Comparison of ENCODE assay signal across 24 mouse cellular contexts in genomic region chr7:140946311-140946710, GRCm38 (mm10). TPM values are rescaled to one million over a fixed set of nuclear protein-coding genes. Genes with fewer than 3 reads are reported as not detected.
DNase-seq lines count a peak whose midpoint lies in the region; ATAC-seq and TF ChIP-seq lines count a peak whose summit lies in the region.
"Had no signal": no experiment of that assay in that cellular context is flagged by ENCODE, and none has a peak within 500 bp of the region (broad histone marks: within the 10 kb centered on the region; RNA-seq: fewer than 3 reads in every experiment).

No protein-coding gene starts in this region.

- H3K79me2 ChIP-seq in heart, adult 2 months (replicated peaks; ENCODE audit: control insufficient read depth, insufficient read depth, low read length), result 0 out of 2 replicates have a peak, but pooled peaks cover 2% of the 10 kb centered on the region

- H3K4me1 ChIP-seq in heart, adult 2 months (ENCODE audit: control insufficient read depth, insufficient read depth, low read length), result peaks cover 46% of the 10 kb centered on the region
- H3K4me1 ChIP-seq in kidney, postnatal 0 days (replicated peaks; ENCODE audit: insufficient read depth, low read length), result peaks cover 12% of the 10 kb centered on the region
- peaks cover 28% of the 10 kb centered on the region for H3K4me1 ChIP-seq in kidney, embryonic 15.5 days
- H3K4me1 ChIP-seq in brown adipose tissue, adult 24 weeks (ENCODE audit: control insufficient read depth, insufficient read depth, insufficient read length, low read length), result peaks cover 40% of the 10 kb centered on the region
- peaks cover 6% of the 10 kb centered on the region for H3K4me1 ChIP-seq in liver, embryonic 16.5 days (ENCODE audit: control insufficient read depth, low read depth, low read length)
- no peaks in the 10 kb centered on the region for H3K4me1 ChIP-seq in midbrain, embryonic 16.5 days (ENCODE audit: control insufficient read depth, insufficient read depth, low read length)

- H3K4me2 ChIP-seq in kidney, postnatal 0 days (ENCODE audit: low read length), result no peak overlapping the region
- no peak overlapping the region for H3K4me2 ChIP-seq in kidney, embryonic 15.5 days
- no peak overlapping the region for H3K4me2 ChIP-seq in liver, embryonic 16.5 days (ENCODE audit: low read depth, low read length)
- no peak overlapping the region for H3K4me2 ChIP-seq in midbrain, embryonic 16.5 days (ENCODE audit: low read length)
- H3K4me2 ChIP-seq: liver, embryonic 13.5 days; neural tube, embryonic 13.5 days had no signal

- H3K9me3 ChIP-seq in kidney, postnatal 0 days (replicated peaks; ENCODE audit: low read length), result no peaks in the 10 kb centered on the region
- H3K9me3 ChIP-seq in kidney, embryonic 15.5 days (replicated peaks), result no peaks in the 10 kb centered on the region
- H3K9me3 ChIP-seq in liver, embryonic 16.5 days (replicated peaks; ENCODE audit: control insufficient read depth, low read length), result no peaks in the 10 kb centered on the region
- H3K9me3 ChIP-seq in midbrain, embryonic 16.5 days (replicated peaks; ENCODE audit: control insufficient read depth, low read length, poor library complexity, severe bottlenecking), result no peaks in the 10 kb centered on the region
- H3K9me3 ChIP-seq: hindbrain, embryonic 10.5 days; liver, embryonic 13.5 days; midbrain, embryonic 10.5 days; neural tube, embryonic 13.5 days had no signal

- H3K4me3 ChIP-seq in heart, adult 2 months, result no peak overlapping the region
- H3K4me3 ChIP-seq in kidney, postnatal 0 days (replicated peaks; ENCODE audit: low read depth, low read length), result no peak overlapping the region
- H3K4me3 ChIP-seq in kidney, embryonic 15.5 days (replicated peaks), result no peak overlapping the region
- no peak overlapping the region for H3K4me3 ChIP-seq in brown adipose tissue, adult 24 weeks (ENCODE audit: insufficient read depth, low read depth, low read length)
- H3K4me3 ChIP-seq in liver, embryonic 16.5 days (ENCODE audit: low read depth, low read length), result no peak overlapping the region
- H3K4me3 ChIP-seq in midbrain, embryonic 16.5 days (ENCODE audit: low read depth, low read length), result no peak overlapping the region
- H3K4me3 ChIP-seq: hindbrain, embryonic 10.5 days; liver, embryonic 13.5 days; midbrain, embryonic 10.5 days; neural tube, embryonic 13.5 days had no signal

- no peaks in the 10 kb centered on the region; the same call in 1 of the 2 replicates for H3K36me3 ChIP-seq in heart, adult 2 months (ENCODE audit: control insufficient read depth, insufficient read depth, low read length)
- H3K36me3 ChIP-seq in kidney, postnatal 0 days (ENCODE audit: insufficient read depth, low read length), result 0 out of 2 replicates have a peak, but pooled peaks cover 21% of the 10 kb centered on the region
- H3K36me3 ChIP-seq in kidney, embryonic 15.5 days, result peaks cover 55% of the 10 kb centered on the region
- H3K36me3 ChIP-seq in liver, embryonic 16.5 days (ENCODE audit: control insufficient read depth, insufficient read depth), result no peaks in the 10 kb centered on the region
- no peaks in the 10 kb centered on the region for H3K36me3 ChIP-seq in midbrain, embryonic 16.5 days (ENCODE audit: control insufficient read depth, insufficient read depth, low read length)
- H3K36me3 ChIP-seq: neural tube, embryonic 13.5 days had no signal

- no peak for TF ChIP-seq CTCF in heart, adult 2 months (IDR thresholded peaks at IDR 0.05)
- TF ChIP-seq CTCF in kidney, postnatal 0 days (IDR thresholded peaks at IDR 0.05; ENCODE audit: low read depth), result no peak

- no peaks in the 10 kb centered on the region for H3K27me3 ChIP-seq in heart, adult 2 months (ENCODE audit: control insufficient read depth, insufficient read depth, low read length)
- H3K27me3 ChIP-seq in kidney, postnatal 0 days (ENCODE audit: insufficient read depth, low read length), result no peaks in the 10 kb centered on the region
- no peaks in the 10 kb centered on the region for H3K27me3 ChIP-seq in kidney, embryonic 15.5 days
- H3K27me3 ChIP-seq in liver, embryonic 16.5 days (ENCODE audit: control insufficient read depth, insufficient read depth, low read depth, low read length), result no peaks in the 10 kb centered on the region
- H3K27me3 ChIP-seq in midbrain, embryonic 16.5 days (ENCODE audit: control insufficient read depth, insufficient read depth, low read depth, low read length), result no peaks in the 10 kb centered on the region
- H3K27me3 ChIP-seq: liver, embryonic 13.5 days; Patski had no signal

- DNase-seq in heart, adult 2 months, result peak in 1 of 2 experiments; percentile 26
- DNase-seq in heart, adult 9 months (ENCODE audit: low spot score in 2 of 2), result no peak
- no peak for DNase-seq in kidney, postnatal 0 days (ENCODE audit: low spot score)
- DNase-seq: B cell, adult 2 months; cerebellum, adult 9-10 months; gastrocnemius, postnatal 10 days; liver, embryonic 13.5 days; right cerebral cortex, postnatal 14 days; thymus, postnatal 4 days had no signal

- no peak for TF ChIP-seq POLR2A in heart, adult 2 months (IDR thresholded peaks at IDR 0.05; ENCODE audit: insufficient read depth, low read depth, low read length)

- TF ChIP-seq EP300 in heart, adult 2 months (IDR thresholded peaks at IDR 0.05; ENCODE audit: insufficient read depth, low read depth, low read length), result no peak

- H3K27ac ChIP-seq in heart, adult 2 months, result peak overlapping the region; percentile 73
- H3K27ac ChIP-seq in kidney, postnatal 0 days, result peak overlapping the region; percentile 47; the same call in 1 of the 2 replicates
- H3K27ac ChIP-seq in kidney, embryonic 15.5 days, result no peak overlapping the region
- peak overlapping the region; percentile 56 for H3K27ac ChIP-seq in brown adipose tissue, adult 24 weeks (replicated peaks; ENCODE audit: low read depth, low read length)
- 0 out of 2 replicates have a peak overlapping the region, but pooled peaks have one; percentile 5 for H3K27ac ChIP-seq in liver, embryonic 16.5 days (ENCODE audit: low read length)
- H3K27ac ChIP-seq in midbrain, embryonic 16.5 days (ENCODE audit: low read length), result no peak overlapping the region
- H3K27ac ChIP-seq: hindbrain, embryonic 10.5 days; liver, embryonic 13.5 days; midbrain, embryonic 10.5 days; neural tube, embryonic 13.5 days had no signal

- WGBS in heart, adult 2 months, result 84% methylated on average over 10 of the region's 10 CpGs
- 92% methylated on average over 10 of the region's 10 CpGs for WGBS in kidney, postnatal 0 days
- WGBS in kidney, embryonic 15.5 days, result 91% methylated on average over 10 of the region's 10 CpGs
- WGBS in liver, embryonic 16.5 days (ENCODE audit: insufficient replicate concordance), result 71% methylated on average over 10 of the region's 10 CpGs
- 95% methylated on average over 10 of the region's 10 CpGs for WGBS in midbrain, embryonic 16.5 days

- ATAC-seq in kidney, postnatal 0 days (replicated peaks; ENCODE audit: low FRiP score, low read depth), result no peak
- ATAC-seq in kidney, embryonic 15.5 days (replicated peaks; ENCODE audit: low FRiP score), result no peak
- no peak for ATAC-seq in liver, embryonic 16.5 days (ENCODE audit: low read depth)
- no peak for ATAC-seq in midbrain, embryonic 16.5 days
- ATAC-seq: Patski had no signal

- no peak overlapping the region for H3K9ac ChIP-seq in heart, adult 2 months (ENCODE audit: low read depth, low read length)
- no peak overlapping the region for H3K9ac ChIP-seq in kidney, postnatal 0 days (ENCODE audit: low read depth, low read length)
- H3K9ac ChIP-seq in kidney, embryonic 15.5 days, result no peak overlapping the region
- no peak overlapping the region for H3K9ac ChIP-seq in liver, embryonic 16.5 days (ENCODE audit: low read depth, low read length)
- H3K9ac ChIP-seq in midbrain, embryonic 16.5 days (ENCODE audit: low read depth, low read length), result no peak overlapping the region
- H3K9ac ChIP-seq: neural tube, embryonic 13.5 days had no signal

- intact Hi-C loops in heart, adult 2 months (cut with DNase I), result no loop called here

RNA-seq across cellular contexts. Expression of gene Ifitm5, which starts 3.8 kb away (rescaled TPM):
- total RNA-seq in heart, adult 2 months (2021), result under 1 TPM; 0.32 to 0.34 TPM
- polyA plus RNA-seq in heart, adult 2 months (2012; rRNA removed), result 1.1 and 2.0 TPM in 2 replicates
- 1.5 and 2.2 TPM in 2 replicates for polyA plus RNA-seq in kidney, postnatal 0 days (2015; fragmentation: Nextera tagmentation; extraction: Ambion mirVana)
- polyA plus RNA-seq in kidney, embryonic 15.5 days (2015; fragmentation: Nextera tagmentation; extraction: Ambion mirVana), result 4.3 and 21.7 TPM in 2 replicates
- not detected in 2 replicates for polyA plus RNA-seq in brown adipose tissue, adult 24 weeks (2012; ENCODE audit: insufficient read depth, insufficient read length, missing spikeins)
- 0.26 and 0.44 TPM in 2 replicates for polyA plus RNA-seq in liver, embryonic 16.5 days (2015; fragmentation: Nextera tagmentation; extraction: Ambion mirVana)
- polyA plus RNA-seq in midbrain, embryonic 16.5 days (2015; fragmentation: Nextera tagmentation; extraction: Ambion mirVana), result 0.29 and 1.3 TPM in 2 replicates
- total RNA-seq: layer of hippocampus, adult 18-20 months; left cerebral cortex, postnatal 36 days; monocyte, adult 5-6 weeks had no signal
- polyA plus RNA-seq: activated CD4-positive, CD25-positive, alpha-beta regulatory T cell, adult 4 months; cortical plate, adult 2 months had no signal

RNA-seq across cellular contexts. Expression of gene Pgghg, which starts 5.1 kb away (rescaled TPM):
- 1 to 10 TPM; 4.0 to 5.8 TPM for total RNA-seq in heart, adult 2 months (2021)
- polyA plus RNA-seq in heart, adult 2 months (2012; rRNA removed), result 13.0 and 14.1 TPM in 2 replicates
- polyA plus RNA-seq in kidney, postnatal 0 days (2015; fragmentation: Nextera tagmentation; extraction: Ambion mirVana), result 20.3 and 20.7 TPM in 2 replicates
- polyA plus RNA-seq in kidney, embryonic 15.5 days (2015; fragmentation: Nextera tagmentation; extraction: Ambion mirVana), result 19.5 and 23.5 TPM in 2 replicates
- 7.1 and 8.7 TPM in 2 replicates for polyA plus RNA-seq in brown adipose tissue, adult 24 weeks (2012; ENCODE audit: insufficient read depth, insufficient read length, missing spikeins)
- polyA plus RNA-seq in liver, embryonic 16.5 days (2015; fragmentation: Nextera tagmentation; extraction: Ambion mirVana), result 6.0 and 7.9 TPM in 2 replicates
- 5.4 and 6.3 TPM in 2 replicates for polyA plus RNA-seq in midbrain, embryonic 16.5 days (2015; fragmentation: Nextera tagmentation; extraction: Ambion mirVana)

RNA-seq across cellular contexts. Expression of gene Gm45717, which starts 9.4 kb away (rescaled TPM):
- not detected for total RNA-seq in heart, adult 2 months (2021)
- not detected in 2 replicates for polyA plus RNA-seq in heart, adult 2 months (2012; rRNA removed)
- 0.45 and 0.68 TPM in 2 replicates for polyA plus RNA-seq in kidney, postnatal 0 days (2015; fragmentation: Nextera tagmentation; extraction: Ambion mirVana)
- 0.39 TPM in 1 of 2 replicates, not detected in the other for polyA plus RNA-seq in kidney, embryonic 15.5 days (2015; fragmentation: Nextera tagmentation; extraction: Ambion mirVana)
- not detected in 2 replicates for polyA plus RNA-seq in brown adipose tissue, adult 24 weeks (2012; ENCODE audit: insufficient read depth, insufficient read length, missing spikeins)
- not detected in 2 replicates for polyA plus RNA-seq in liver, embryonic 16.5 days (2015; fragmentation: Nextera tagmentation; extraction: Ambion mirVana)
- polyA plus RNA-seq in midbrain, embryonic 16.5 days (2015; fragmentation: Nextera tagmentation; extraction: Ambion mirVana), result not detected in 2 replicates
- total RNA-seq: adrenal gland, postnatal 4 days; gastrocnemius, postnatal 10 days; layer of hippocampus, adult 18-20 months; left cerebral cortex, postnatal 36 days; monocyte, adult 5-6 weeks had no signal
- polyA plus RNA-seq: activated CD4-positive, CD25-positive, alpha-beta regulatory T cell, adult 4 months; cortical plate, adult 2 months; embryonic facial prominence, embryonic 14.5 days; liver, embryonic 13.5 days; neural tube, embryonic 13.5 days had no signal

RNA-seq across cellular contexts. Expression of gene Ifitm2, which starts 9.5 kb away (rescaled TPM):
- 100 to 1,000 TPM; 107 to 113 TPM for total RNA-seq in heart, adult 2 months (2021)
- polyA plus RNA-seq in heart, adult 2 months (2012; rRNA removed), result 368 and 425 TPM in 2 replicates
- polyA plus RNA-seq in kidney, postnatal 0 days (2015; fragmentation: Nextera tagmentation; extraction: Ambion mirVana), result 1,203 and 1,251 TPM in 2 replicates
- polyA plus RNA-seq in kidney, embryonic 15.5 days (2015; fragmentation: Nextera tagmentation; extraction: Ambion mirVana), result 897 and 954 TPM in 2 replicates
- polyA plus RNA-seq in brown adipose tissue, adult 24 weeks (2012; ENCODE audit: insufficient read depth, insufficient read length, missing spikeins), result 194 and 274 TPM in 2 replicates
- polyA plus RNA-seq in liver, embryonic 16.5 days (2015; fragmentation: Nextera tagmentation; extraction: Ambion mirVana), result 391 and 458 TPM in 2 replicates
- polyA plus RNA-seq in midbrain, embryonic 16.5 days (2015; fragmentation: Nextera tagmentation; extraction: Ambion mirVana), result 118 and 129 TPM in 2 replicates

RNA-seq across cellular contexts. Expression of gene Ifitm1, which starts 20.7 kb away (rescaled TPM):
- total RNA-seq in heart, adult 2 months (2021), result 1 to 10 TPM; 6.1 to 7.7 TPM
- polyA plus RNA-seq in heart, adult 2 months (2012; rRNA removed), result 16.1 and 52.2 TPM in 2 replicates
- polyA plus RNA-seq in kidney, postnatal 0 days (2015; fragmentation: Nextera tagmentation; extraction: Ambion mirVana), result 117 and 163 TPM in 2 replicates
- 55.2 and 59.7 TPM in 2 replicates for polyA plus RNA-seq in kidney, embryonic 15.5 days (2015; fragmentation: Nextera tagmentation; extraction: Ambion mirVana)
- not detected in 2 replicates for polyA plus RNA-seq in brown adipose tissue, adult 24 weeks (2012; ENCODE audit: insufficient read depth, insufficient read length, missing spikeins)
- 15.2 and 15.4 TPM in 2 replicates for polyA plus RNA-seq in liver, embryonic 16.5 days (2015; fragmentation: Nextera tagmentation; extraction: Ambion mirVana)
- 9.0 and 11.1 TPM in 2 replicates for polyA plus RNA-seq in midbrain, embryonic 16.5 days (2015; fragmentation: Nextera tagmentation; extraction: Ambion mirVana)

Comparison
In these comparisons a context has a peak if more than half of its experiments do, and no peak if none do; other contexts are left out.
1. H3K27ac ChIP-seq: peak in heart, adult 2 months (single experiment), kidney, postnatal 0 days (single experiment), brown adipose tissue, adult 24 weeks (single experiment) and liver, embryonic 16.5 days (single experiment); none in kidney, embryonic 15.5 days (single experiment) and midbrain, embryonic 16.5 days (single experiment).